Mouse (Mus musculus) MEL (cell line): ENCODE results near the gene Limk2. TPM values are rescaled to one million over a fixed set of nuclear protein-coding genes. Genes with fewer than 3 reads are reported as not detected.

ENCODE experiments used
- DNase-seq: peaks from one replicate; pipeline ENCODE4 v3.0.0; 2011; ENCODE audit warnings: low read depth, low spot score
- H3K27ac ChIP-seq: 2 replicates; pipeline ENCODE4 v1.5.1; 2012; ENCODE audit warnings: low read depth, mild to moderate bottlenecking, control low read depth, low read length, moderate library complexity; ENCODE audit not compliant: control insufficient read depth
- H3K27me3 ChIP-seq, 2 experiments: fragments of 150-350 bp in 1 of 2; sonication (generic) in 1 of 2; 2 replicates each; pipeline ENCODE4 v1.6.1; 2012; ENCODE audit warnings: low read length in 2 of 2, mild to moderate bottlenecking in 2 of 2, improper control_type of control experiment in 1 of 2, moderate library complexity in 1 of 2; ENCODE audit not compliant: insufficient read depth in 2 of 2, control insufficient read depth in 1 of 2
- H3K36me3 ChIP-seq, 2 experiments: 2 replicates each; pipeline ENCODE4 v1.6.1; 2012 to 2014; ENCODE audit warnings: low read length in 2 of 2, improper control_type of control experiment in 1 of 2, inconsistent platforms in 1 of 2, mild to moderate bottlenecking in 1 of 2; ENCODE audit not compliant: insufficient read depth in 2 of 2, control insufficient read depth in 1 of 2
- H3K4me1 ChIP-seq, 2 experiments: fragments of 150-350 bp in 1 of 2; sonication (generic) in 1 of 2; 2 replicates each; pipeline ENCODE4 v1.6.1; 2012; ENCODE audit warnings: low read length in 2 of 2, improper control_type of control experiment in 1 of 2, mild to moderate bottlenecking in 1 of 2; ENCODE audit not compliant: insufficient read depth in 2 of 2, control insufficient read depth in 1 of 2
- H3K4me3 ChIP-seq, 2 experiments: fragments of 150-350 bp in 1 of 2; sonication (generic) in 1 of 2; 2 replicates each; pipeline ENCODE4 v1.5.1; 2012; ENCODE audit warnings: low read depth in 2 of 2, low read length in 2 of 2, mild to moderate bottlenecking in 2 of 2, moderate library complexity in 2 of 2, control low read depth in 1 of 2, improper control_type of control experiment in 1 of 2; ENCODE audit not compliant: control insufficient read depth in 1 of 2, insufficient read depth in 1 of 2
- H3K79me2 ChIP-seq: 2 replicates; pipeline ENCODE4 v1.6.1; 2012; ENCODE audit warnings: mild to moderate bottlenecking, low read length, moderate library complexity; ENCODE audit not compliant: control insufficient read depth, poor library complexity, insufficient read depth
- H3K9ac ChIP-seq: 2 replicates; pipeline ENCODE4 v1.6.1; 2012; ENCODE audit warnings: low read depth, mild to moderate bottlenecking, control low read depth, low read length, moderate library complexity; ENCODE audit not compliant: control insufficient read depth, poor library complexity, severe bottlenecking
- H3K9me3 ChIP-seq: fragments of 150-350 bp; sonication (generic); replicated peaks from 2 replicates; pipeline ENCODE4 v1.6.1; 2012; ENCODE audit warnings: mild to moderate bottlenecking, low read length, improper control_type of control experiment, moderate library complexity; ENCODE audit not compliant: insufficient read depth
- BHLHE40 ChIP-seq: IDR thresholded peaks from 2 replicates; pipeline ENCODE4 v1.6.1; 2012; ENCODE audit warnings: low read depth, mild to moderate bottlenecking, inconsistent platforms, low read length, improper control_type of control experiment, borderline replicate concordance
- CHD1 ChIP-seq: IDR thresholded peaks from 2 replicates; pipeline ENCODE4 v1.6.1; 2012; ENCODE audit warnings: low read depth, mild to moderate bottlenecking, inconsistent platforms, low read length, improper control_type of control experiment
- CTCF ChIP-seq, 3 experiments: IDR thresholded peaks in 2 of 3; conservative IDR thresholded peaks in 1 of 3; 2 replicates each; pipeline ENCODE4 v1.5.1; 2011 to 2012; ENCODE audit warnings: low read length in 3 of 3, low read depth in 2 of 3, mild to moderate bottlenecking in 2 of 3, improper control_type of control experiment in 1 of 3, inconsistent platforms in 1 of 3, mixed read lengths in 1 of 3, moderate library complexity in 1 of 3; ENCODE audit not compliant: control insufficient read depth in 1 of 3, insufficient read depth in 1 of 3, poor library complexity in 1 of 3, severe bottlenecking in 1 of 3
- E2F4 ChIP-seq: IDR thresholded peaks from 2 replicates; pipeline ENCODE4 v1.6.1; 2011; ENCODE audit warnings: low read depth, low read length, improper control_type of control experiment, borderline replicate concordance
- ELF1 ChIP-seq: IDR thresholded peaks from 2 replicates; pipeline ENCODE4 v1.6.1; 2014; ENCODE audit warnings: low read depth, mild to moderate bottlenecking, inconsistent platforms, low read length, improper control_type of control experiment, moderate library complexity
- EP300 ChIP-seq, 2 experiments: IDR thresholded peaks; 2 replicates each; pipeline ENCODE4 v1.6.1; 2011; ENCODE audit warnings: improper control_type of control experiment in 2 of 2, low read length in 2 of 2, low read depth in 1 of 2, mild to moderate bottlenecking in 1 of 2
- GABPA ChIP-seq: IDR thresholded peaks from 2 replicates; pipeline ENCODE4 v1.6.1; 2012; ENCODE audit warnings: low read depth, mild to moderate bottlenecking, inconsistent platforms, low read length, improper control_type of control experiment, moderate library complexity
- GATA1 ChIP-seq: IDR thresholded peaks from 2 replicates; pipeline ENCODE4 v1.6.1; 2011; ENCODE audit warnings: low read depth, low read length, improper control_type of control experiment
- HCFC1 ChIP-seq: IDR thresholded peaks from 2 replicates; pipeline ENCODE4 v1.6.1; 2012; ENCODE audit warnings: low read depth, mild to moderate bottlenecking, inconsistent platforms, low read length, improper control_type of control experiment, moderate library complexity
- KAT2A ChIP-seq: conservative IDR thresholded peaks from 2 replicates; pipeline ENCODE4 v1.6.1; 2012; ENCODE audit warnings: low read depth, low read length, improper control_type of control experiment, inconsistent platforms
- MAFK ChIP-seq: IDR thresholded peaks from 2 replicates; pipeline ENCODE4 v1.6.1; 2011; ENCODE audit warnings: low read depth, mild to moderate bottlenecking, low read length, improper control_type of control experiment, borderline replicate concordance
- MXI1 ChIP-seq: IDR thresholded peaks from 2 replicates; pipeline ENCODE4 v1.6.1; 2011; ENCODE audit warnings: mild to moderate bottlenecking, low read depth, low read length, improper control_type of control experiment
- MYB ChIP-seq: IDR thresholded peaks from 2 replicates; pipeline ENCODE4 v1.6.1; 2011; ENCODE audit warnings: mild to moderate bottlenecking, low read depth, low read length, improper control_type of control experiment
- POLR2A ChIP-seq, 2 experiments: IDR thresholded peaks; 2 replicates each; pipeline ENCODE4 v1.6.1; 2011 to 2012; ENCODE audit warnings: low read length in 2 of 2, mild to moderate bottlenecking in 2 of 2, control low read depth in 1 of 2, improper control_type of control experiment in 1 of 2, low read depth in 1 of 2, moderate library complexity in 1 of 2; ENCODE audit not compliant: control insufficient read depth in 1 of 2, insufficient read depth in 1 of 2, poor library complexity in 1 of 2
- RAD21 ChIP-seq: IDR thresholded peaks from 2 replicates; pipeline ENCODE4 v1.6.1; 2011; ENCODE audit warnings: mild to moderate bottlenecking, low read depth, low read length, improper control_type of control experiment
- RCOR1 ChIP-seq: IDR thresholded peaks from 2 replicates; pipeline ENCODE4 v1.6.1; 2012; ENCODE audit warnings: low read depth, mild to moderate bottlenecking, inconsistent platforms, low read length, improper control_type of control experiment
- SMC3 ChIP-seq: IDR thresholded peaks from 2 replicates; pipeline ENCODE4 v1.6.1; 2011; ENCODE audit warnings: low read depth, low read length, improper control_type of control experiment
- TCF12 ChIP-seq: IDR thresholded peaks from 2 replicates; pipeline ENCODE4 v1.6.1; 2014; ENCODE audit warnings: low read depth, mild to moderate bottlenecking, inconsistent platforms, low read length, improper control_type of control experiment, moderate library complexity
- USF1 ChIP-seq: IDR thresholded peaks from 2 replicates; pipeline ENCODE4 v1.6.1; 2014; ENCODE audit warnings: low read depth, mild to moderate bottlenecking, inconsistent platforms, low read length, improper control_type of control experiment, moderate library complexity
- ZC3H11A ChIP-seq: IDR thresholded peaks from 2 replicates; pipeline ENCODE4 v1.6.1; 2012; ENCODE audit warnings: low read depth, mild to moderate bottlenecking, inconsistent platforms, low read length, improper control_type of control experiment
- polyA plus RNA-seq, 2 experiments: library from polyadenylated mRNA; stranded (reverse) in 1 of 2; unstranded in 1 of 2; fragments of >175 nt in 1 of 2; fragments of >200 nt in 1 of 2; gene quantifications; 2 replicates each; pipeline versions ENCODE4 v1.2.1 to v1.2.4; 2012; ENCODE audit warnings: low replicate concordance in 2 of 2, low read depth in 1 of 2; ENCODE audit not compliant: insufficient read length in 2 of 2, insufficient read depth in 1 of 2, missing spikeins in 1 of 2
- total RNA-seq: library from RNA; depleted of rRNA; stranded (reverse); fragments of 300-350 nt; gene quantifications from 2 replicates; pipeline ENCODE4 v1.2.3, GENCODE M21; 2012

Limk2 gene
- total and polyA plus RNA-seq, 3 experiments = 19.6 to 29.1 TPM; not detected in 1

DNA sequence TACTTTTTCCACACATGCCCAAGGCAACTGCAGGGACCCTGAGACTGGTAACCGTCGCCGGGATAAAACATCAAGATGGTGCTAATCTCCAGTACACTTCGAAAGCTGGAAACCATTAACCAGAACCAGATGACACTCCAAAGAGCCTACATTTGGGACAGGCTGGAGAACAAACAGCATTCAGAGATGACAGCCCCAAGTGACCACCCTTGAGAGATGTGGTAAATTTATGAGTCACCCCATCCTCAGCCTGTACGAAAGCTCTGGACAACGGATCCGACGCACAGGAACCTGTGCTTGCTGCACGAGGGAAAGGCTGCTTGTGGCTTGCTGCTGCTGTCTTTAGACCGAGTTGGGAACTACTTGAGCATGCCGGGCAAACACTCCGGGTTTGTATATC, 34.2 kb downstream of the Limk2 start:
- Histone ChIP-seq H3K4me3 (no peak overlapping the region), H3K79me2 (no peaks in the 10 kb centered on the region), H3K9me3 (no peaks in the 10 kb centered on the region), H3K36me3 (peaks cover 0 to 6% of the 10 kb centered on the region in 2 experiments; a peak in 3 of 4 replicates), H3K27ac (no peak overlapping the region), H3K27me3 (no peaks in the 10 kb centered on the region), H3K4me1 (peaks cover 2 to 7% of the 10 kb centered on the region in 2 experiments), H3K9ac (no peak overlapping the region)
- no peak for DNase-seq
- no peak for TF ChIP-seq CTCF (IDR thresholded peaks at IDR 0.05 in 2 of 3, conservative IDR thresholded peaks at IDR 0.05 in 1 of 3; ENCODE audit: control insufficient read depth in 1 of 3, insufficient read depth in 1 of 3, low read depth in 2 of 3, low read length in 3 of 3, poor library complexity in 1 of 3, severe bottlenecking in 1 of 3)
- TF ChIP-seq ELF1 = no peak
- no peak for TF ChIP-seq EP300 (IDR thresholded peaks at IDR 0.05; ENCODE audit: low read depth in 1 of 2, low read length in 2 of 2)
- TF ChIP-seq GABPA = no peak
- TF ChIP-seq KAT2A = no peak
- no peak for TF ChIP-seq MYB

DNA sequence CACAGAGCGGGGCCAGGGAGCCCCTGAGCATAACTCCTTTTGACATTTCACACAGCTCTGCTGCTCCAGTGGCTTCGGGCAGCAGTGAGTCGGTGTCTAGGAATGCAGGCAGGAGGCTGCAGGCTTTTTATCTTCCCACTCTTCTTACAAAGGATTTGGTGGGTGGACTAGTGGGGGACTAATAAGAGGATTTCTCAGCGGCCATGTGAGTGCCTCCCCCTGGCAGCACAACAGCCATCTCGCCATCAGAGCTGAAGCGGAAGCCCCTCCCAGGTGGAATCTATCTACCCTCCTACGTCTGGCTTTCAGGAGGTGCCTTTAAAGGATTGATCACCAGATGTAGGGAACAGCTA, 34.7 kb downstream of the Limk2 start:
- H3K36me3 ChIP-seq = peaks cover 0 to 3% of the 10 kb centered on the region in 2 experiments; a peak in 3 of 4 replicates
- H3K79me2 ChIP-seq = no peaks in the 10 kb centered on the region
- no peaks in the 10 kb centered on the region for H3K9me3 ChIP-seq
- no peaks in the 10 kb centered on the region for H3K27me3 ChIP-seq
- H3K9ac ChIP-seq = no peak overlapping the region
- peaks cover 0 to 3% of the 10 kb centered on the region in 2 experiments; a peak in 2 of 4 replicates for H3K4me1 ChIP-seq
- H3K27ac ChIP-seq = no peak overlapping the region
- no peak for TF ChIP-seq BHLHE40
- no peak for TF ChIP-seq GATA1
- TF ChIP-seq E2F4 = no peak
- TF ChIP-seq POLR2A (IDR thresholded peaks at IDR 0.05; ENCODE audit: control insufficient read depth in 1 of 2, insufficient read depth in 1 of 2, low read depth in 1 of 2, low read length in 2 of 2, poor library complexity in 1 of 2) = no peak
- TF ChIP-seq RAD21 = no peak
- TF ChIP-seq USF1 = no peak
- no peak for DNase-seq
- no peak overlapping the region for H3K4me3 ChIP-seq

DNA sequence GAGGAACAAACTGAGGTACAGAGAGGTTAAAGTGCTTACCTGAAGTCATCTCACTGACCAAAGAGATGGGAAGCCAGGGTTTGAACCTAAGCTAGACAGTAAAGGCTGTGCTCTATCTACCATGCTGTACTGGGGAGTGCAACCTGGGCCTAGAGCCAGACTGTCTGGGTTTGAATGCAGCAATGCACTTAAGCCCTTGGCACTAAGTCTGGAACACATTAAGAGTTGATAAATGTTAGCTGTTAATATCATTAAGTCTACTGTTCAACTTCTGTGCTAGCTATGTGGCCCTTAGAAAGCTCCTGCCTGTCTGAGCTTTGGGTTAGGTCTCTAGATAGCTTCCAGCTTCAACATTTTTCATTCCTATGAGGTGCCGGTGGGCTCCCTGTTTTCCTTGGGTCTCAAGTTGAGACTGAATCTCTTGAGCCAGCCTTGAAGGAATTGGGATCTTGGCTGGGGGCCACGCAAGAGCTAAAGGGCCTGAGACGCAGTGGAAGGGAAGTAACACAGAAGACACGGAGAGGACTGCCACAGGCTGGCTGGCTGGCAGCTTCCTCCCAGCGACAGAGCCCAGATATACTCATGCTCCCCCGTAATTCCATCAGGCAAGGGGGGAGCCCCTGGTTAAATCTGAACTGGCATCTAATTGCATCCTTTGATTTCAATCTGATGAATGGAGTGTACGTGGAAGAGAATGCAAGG, 35.2 kb downstream of the Limk2 start:
- no peak for DNase-seq
- Histone ChIP-seq H3K36me3 (no peaks in the 10 kb centered on the region; a peak in 1 of 4 replicates), H3K9me3 (no peaks in the 10 kb centered on the region), H3K4me3 (no peak overlapping the region), H3K9ac (no peak overlapping the region), H3K27ac (no peak overlapping the region), H3K79me2 (no peaks in the 10 kb centered on the region), H3K4me1 (no peaks in the 10 kb centered on the region), H3K27me3 (no peaks in the 10 kb centered on the region)
- TF ChIP-seq MXI1 (no peak), E2F4 (no peak), GABPA (no peak), RCOR1 (no peak), HCFC1 (no peak), SMC3 (no peak), CTCF (IDR thresholded peaks at IDR 0.05 in 2 of 3, conservative IDR thresholded peaks at IDR 0.05 in 1 of 3; ENCODE audit: control insufficient read depth in 1 of 3, insufficient read depth in 1 of 3, low read depth in 2 of 3, low read length in 3 of 3, poor library complexity in 1 of 3, severe bottlenecking in 1 of 3) (no peak), TCF12 (no peak), MAFK (no peak), ZC3H11A (no peak), CHD1 (no peak)
